Mouse (Mus musculus): ENCODE measurements around the gene Ntmt1.

DNA sequence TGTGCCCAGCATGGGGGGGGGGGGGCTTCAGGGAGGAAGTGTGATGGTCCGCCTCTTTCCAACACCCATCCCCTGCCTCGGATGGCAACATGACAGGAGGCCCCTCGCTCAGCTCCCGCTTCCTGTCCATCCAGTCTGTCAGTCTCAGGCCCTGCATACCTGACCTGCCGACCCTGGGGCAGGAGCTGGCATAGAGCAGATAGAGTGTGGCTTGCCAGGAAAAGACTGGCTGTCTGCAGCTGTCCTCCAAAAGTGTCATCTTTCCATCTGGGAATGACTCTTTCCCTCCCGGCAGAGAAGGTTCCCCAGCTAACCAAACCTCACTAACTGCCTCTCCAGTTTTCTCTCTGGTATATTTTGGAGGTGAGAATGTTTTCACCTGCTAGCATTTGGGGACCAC, 43.0 kb downstream of the Ntmt1 start:
- no peak for TF ChIP-seq POLR2A (IDR thresholded peaks at IDR 0.05; ENCODE audit: low read depth, low read length)
- no peak for TF ChIP-seq CTCF (IDR thresholded peaks at IDR 0.05; ENCODE audit: extremely low read depth, insufficient read length, insufficient replicate concordance, low read depth, low read length)
